Comparison of ENCODE assay signal across 24 mouse cellular contexts in the genomic region with DNA sequence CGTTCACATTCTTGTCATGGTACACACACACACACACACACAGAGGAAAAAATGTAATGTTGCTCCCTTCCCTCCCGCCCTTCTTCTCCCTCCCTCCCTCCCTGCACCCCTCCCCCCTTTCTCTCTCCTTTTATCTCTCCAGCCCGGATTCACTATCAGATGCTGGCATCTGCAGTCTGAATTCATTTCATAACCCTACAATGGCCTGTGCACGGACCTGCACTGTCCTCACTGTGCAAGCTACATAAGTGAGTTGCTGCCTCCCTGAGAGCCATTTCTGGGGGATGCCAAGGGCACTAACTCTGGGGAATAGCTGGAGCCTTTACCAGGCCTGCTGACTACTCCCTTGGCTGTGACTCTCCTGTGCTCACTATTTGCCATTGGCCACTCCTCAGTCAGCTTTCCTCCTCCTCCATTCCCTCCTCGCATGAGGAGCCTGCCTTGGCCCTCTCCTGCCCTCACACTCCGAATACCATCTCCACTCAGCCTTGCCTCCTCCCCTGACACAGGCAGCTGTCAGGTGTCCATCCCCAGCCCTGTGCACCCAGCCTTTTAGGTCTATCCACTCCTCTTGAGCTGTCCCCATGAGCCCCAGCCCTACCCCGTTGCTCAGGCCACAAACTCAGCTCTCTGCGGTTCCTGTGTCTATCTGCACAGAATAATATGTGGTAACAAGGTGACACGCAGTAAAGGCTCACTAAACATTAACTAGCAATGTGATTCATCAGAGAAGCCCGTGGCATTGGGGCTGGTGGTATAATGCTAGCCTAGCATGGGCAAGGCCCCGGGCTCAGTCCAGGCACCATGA. TPM values are rescaled to one million over a fixed set of nuclear protein-coding genes. Genes with fewer than 3 reads are reported as not detected.
A peak's percentile ranks its signal among the peaks of the same experiment; 100 is the strongest.
DNase-seq lines count a peak whose midpoint lies in the region; ATAC-seq and TF ChIP-seq lines count a peak whose summit lies in the region.
"Had no signal": no experiment of that assay in that cellular context is flagged by ENCODE, and none has a peak within 500 bp of the region (broad histone marks: within the 10 kb centered on the region; RNA-seq: fewer than 3 reads in every experiment).

No protein-coding gene starts in this region.

- no peaks in the 10 kb centered on the region for H3K4me1 ChIP-seq in limb, embryonic 15.5 days
- peaks cover 1% of the 10 kb centered on the region; the same call in 1 of the 2 replicates for H3K4me1 ChIP-seq in limb, embryonic 10.5 days
- H3K4me1 ChIP-seq in kidney, adult 2 months (ENCODE audit: control insufficient read depth, insufficient read depth, low read length): peaks cover 4% of the 10 kb centered on the region; the same call in 1 of the 2 replicates
- no peaks in the 10 kb centered on the region for H3K4me1 ChIP-seq in stomach, embryonic 14.5 days (ENCODE audit: control insufficient read depth, insufficient read depth, low read length)
- H3K4me1 ChIP-seq: forebrain, embryonic 13.5 days had no signal

- intact Hi-C loops in gastrocnemius, adult 2 months (cut with DNase I): no loop called here

- H3K4me2 ChIP-seq in limb, embryonic 15.5 days: no peak overlapping the region
- H3K4me2 ChIP-seq in stomach, embryonic 14.5 days (replicated peaks; ENCODE audit: low read depth, low read length): no peak overlapping the region
- H3K4me2 ChIP-seq: forebrain, embryonic 13.5 days; hindbrain, embryonic 14.5 days had no signal

- no peak for TF ChIP-seq POLR2A in kidney, adult 2 months (IDR thresholded peaks at IDR 0.05; ENCODE audit: low read depth, low read length)

- H3K27ac ChIP-seq in limb, embryonic 15.5 days: no peak overlapping the region
- H3K27ac ChIP-seq in limb, embryonic 10.5 days: no peak overlapping the region
- peak overlapping the region; percentile 66 for H3K27ac ChIP-seq in kidney, adult 2 months (ENCODE audit: insufficient read depth, low read depth, low read length)
- no peak overlapping the region for H3K27ac ChIP-seq in stomach, embryonic 14.5 days (ENCODE audit: low read length)
- H3K27ac ChIP-seq in gastrocnemius, adult 2 months: no peak overlapping the region
- H3K27ac ChIP-seq: forebrain, embryonic 13.5 days; hindbrain, embryonic 14.5 days; midbrain, embryonic 10.5 days had no signal

- no peak for TF ChIP-seq CTCF in kidney, adult 2 months (conservative IDR thresholded peaks at IDR 0.05; ENCODE audit: insufficient read depth, insufficient read length, low read depth, low read length)
- no peak for TF ChIP-seq CTCF in gastrocnemius, adult 2 months (IDR thresholded peaks at IDR 0.05)

- peak; percentile 61; the same call in 1 of the 2 replicates for ATAC-seq in limb, embryonic 15.5 days (ENCODE audit: insufficient number of reproducible peaks, low FRiP score, low TSS enrichment, low read depth)
- ATAC-seq in stomach, embryonic 14.5 days (ENCODE audit: insufficient number of reproducible peaks, insufficient read depth, low FRiP score, low read depth): peak; percentile 14; the same call in 1 of the 2 replicates
- ATAC-seq: forebrain, embryonic 13.5 days had no signal

- H3K9me3 ChIP-seq in limb, embryonic 15.5 days: no peaks in the 10 kb centered on the region
- no peaks in the 10 kb centered on the region for H3K9me3 ChIP-seq in limb, embryonic 10.5 days (replicated peaks)
- no peaks in the 10 kb centered on the region for H3K9me3 ChIP-seq in stomach, embryonic 14.5 days (ENCODE audit: control insufficient read depth, low read depth, low read length)
- H3K9me3 ChIP-seq: forebrain, embryonic 13.5 days; midbrain, embryonic 10.5 days had no signal

- no peak overlapping the region for H3K9ac ChIP-seq in limb, embryonic 15.5 days
- H3K9ac ChIP-seq in stomach, embryonic 14.5 days (replicated peaks; ENCODE audit: low read depth, low read length): no peak overlapping the region
- H3K9ac ChIP-seq: forebrain, embryonic 13.5 days; hindbrain, embryonic 14.5 days had no signal

- no peak for DNase-seq in limb, embryonic 10.5 days (ENCODE audit: low spot score)
- peak; percentile 55 for DNase-seq in kidney, adult 2 months
- DNase-seq in kidney, postnatal 14 days: peak; percentile 54
- DNase-seq in gastrocnemius, adult 2 months: no peak
- DNase-seq in right cerebral cortex, postnatal 10 days (ENCODE audit: low spot score in 2 of 2): no peak
- DNase-seq in adrenal gland, adult 2 months: no peak
- DNase-seq: adrenal gland, postnatal 14 days; cerebellum, postnatal 10 days; gastrocnemius, postnatal 25 days; heart, postnatal 10 days; layer of hippocampus, postnatal 36 days; lung, adult 18-20 months; right cerebral cortex, postnatal 25 days; thymus, adult 18-20 months had no signal

- H3K36me3 ChIP-seq in limb, embryonic 15.5 days: no peaks in the 10 kb centered on the region
- H3K36me3 ChIP-seq in limb, embryonic 10.5 days: no peaks in the 10 kb centered on the region
- no peaks in the 10 kb centered on the region for H3K36me3 ChIP-seq in kidney, adult 2 months (ENCODE audit: control insufficient read depth, insufficient read depth, low read length)
- no peaks in the 10 kb centered on the region for H3K36me3 ChIP-seq in stomach, embryonic 14.5 days (ENCODE audit: control insufficient read depth, insufficient read depth, low read length)
- H3K36me3 ChIP-seq: midbrain, embryonic 10.5 days had no signal

- H3K27me3 ChIP-seq in limb, embryonic 15.5 days: no peaks in the 10 kb centered on the region
- no peaks in the 10 kb centered on the region for H3K27me3 ChIP-seq in limb, embryonic 10.5 days (ENCODE audit: low read depth, poor library complexity, severe bottlenecking)
- H3K27me3 ChIP-seq in kidney, adult 2 months (replicated peaks; ENCODE audit: control insufficient read depth, insufficient read depth, low read length): no peaks in the 10 kb centered on the region
- H3K27me3 ChIP-seq in stomach, embryonic 14.5 days (ENCODE audit: control insufficient read depth, insufficient read depth, low read length): no peaks in the 10 kb centered on the region
- H3K27me3 ChIP-seq: forebrain, embryonic 13.5 days had no signal

- no peak overlapping the region for H3K4me3 ChIP-seq in limb, embryonic 15.5 days
- no peak overlapping the region for H3K4me3 ChIP-seq in limb, embryonic 10.5 days
- no peak overlapping the region for H3K4me3 ChIP-seq in kidney, adult 2 months (ENCODE audit: insufficient read depth, low read depth, low read length)
- no peak overlapping the region for H3K4me3 ChIP-seq in stomach, embryonic 14.5 days (ENCODE audit: low read depth, low read length)
- no peak overlapping the region for H3K4me3 ChIP-seq in gastrocnemius, adult 2 months
- H3K4me3 ChIP-seq: forebrain, embryonic 13.5 days; midbrain, embryonic 10.5 days had no signal

- 60% methylated on average over 11 of the region's 11 CpGs for WGBS in limb, embryonic 15.5 days
- WGBS in limb, embryonic 10.5 days: 69% methylated on average over 11 of the region's 11 CpGs
- WGBS in kidney, adult 2 months: 35% methylated on average over 11 of the region's 11 CpGs
- 50% methylated on average over 11 of the region's 11 CpGs for WGBS in stomach, embryonic 14.5 days

RNA-seq across cellular contexts. Expression of gene Catsper4, which starts 4.2 kb away (rescaled TPM):
- polyA plus RNA-seq in limb, embryonic 15.5 days (2015; fragmentation: Nextera tagmentation; extraction: Ambion mirVana): 0.29 TPM in 1 of 2 replicates, not detected in the other
- not detected in 2 replicates for polyA plus RNA-seq in limb, embryonic 10.5 days (2016; fragmentation: Nextera tagmentation; extraction: Ambion mirVana)
- 0.38 and 0.69 TPM in 2 replicates for polyA plus RNA-seq in kidney, adult 2 months (2012; rRNA removed)
- 0.32 TPM in 1 of 2 replicates, not detected in the other for polyA plus RNA-seq in stomach, embryonic 14.5 days (2014; fragmentation: Nextera tagmentation; extraction: Ambion mirVana)
- 1 to 10 TPM; 1.6 to 2.1 TPM for total RNA-seq in gastrocnemius, adult 2 months (2021)
- not detected for total RNA-seq in adrenal gland, adult 2 months (2021)
- not detected in 2 replicates for polyA plus RNA-seq in adrenal gland, adult 2 months (2012; rRNA removed)
- total RNA-seq: adrenal gland, postnatal 14 days; CH12.LX; heart, postnatal 10 days; layer of hippocampus, adult 18-20 months; layer of hippocampus, postnatal 36 days; left cerebral cortex, postnatal 36 days had no signal
- polyA plus RNA-seq: forebrain, embryonic 13.5 days; hindbrain, embryonic 14.5 days; midbrain, embryonic 10.5 days; neural tube, embryonic 14.5 days had no signal

RNA-seq across cellular contexts. Expression of gene Cnksr1, which starts 15.2 kb away (rescaled TPM):
- polyA plus RNA-seq in limb, embryonic 15.5 days (2015; fragmentation: Nextera tagmentation; extraction: Ambion mirVana): 3.6 and 3.9 TPM in 2 replicates
- polyA plus RNA-seq in limb, embryonic 10.5 days (2016; fragmentation: Nextera tagmentation; extraction: Ambion mirVana): 0.76 and 1.1 TPM in 2 replicates
- 14.9 and 17.3 TPM in 2 replicates for polyA plus RNA-seq in kidney, adult 2 months (2012; rRNA removed)
- 5.7 and 6.3 TPM in 2 replicates for polyA plus RNA-seq in stomach, embryonic 14.5 days (2014; fragmentation: Nextera tagmentation; extraction: Ambion mirVana)
- 10 to 100 TPM; 26.3 to 53.5 TPM for total RNA-seq in gastrocnemius, adult 2 months (2021)
- total RNA-seq in adrenal gland, adult 2 months (2021): under 1 TPM; 0.31 to 0.66 TPM
- 0.03 and 0.08 TPM in 2 replicates for polyA plus RNA-seq in adrenal gland, adult 2 months (2012; rRNA removed)
- polyA plus RNA-seq: forebrain, embryonic 13.5 days had no signal

RNA-seq across cellular contexts. Expression of gene Gm7534, which starts 20.2 kb away (rescaled TPM):
- polyA plus RNA-seq in limb, embryonic 15.5 days (2015; fragmentation: Nextera tagmentation; extraction: Ambion mirVana): not detected in 2 replicates
- polyA plus RNA-seq in limb, embryonic 10.5 days (2016; fragmentation: Nextera tagmentation; extraction: Ambion mirVana): not detected in 2 replicates
- not detected in 2 replicates for polyA plus RNA-seq in kidney, adult 2 months (2012; rRNA removed)
- not detected in 2 replicates for polyA plus RNA-seq in stomach, embryonic 14.5 days (2014; fragmentation: Nextera tagmentation; extraction: Ambion mirVana)
- total RNA-seq in gastrocnemius, adult 2 months (2021): not detected
- not detected for total RNA-seq in adrenal gland, adult 2 months (2021)
- polyA plus RNA-seq in adrenal gland, adult 2 months (2012; rRNA removed): not detected in 2 replicates
- total RNA-seq: adrenal gland, postnatal 14 days; CH12.LX; gastrocnemius, postnatal 25 days; heart, postnatal 10 days; layer of hippocampus, adult 18-20 months; layer of hippocampus, postnatal 36 days; left cerebral cortex, postnatal 36 days had no signal
- polyA plus RNA-seq: forebrain, embryonic 13.5 days; hindbrain, embryonic 14.5 days; midbrain, embryonic 10.5 days; neural tube, embryonic 14.5 days; urinary bladder, adult 2 months had no signal

RNA-seq across cellular contexts. Expression of gene E130218I03Rik, which starts 20.5 kb away (rescaled TPM):
- 0.22 TPM in 1 of 2 replicates, not detected in the other for polyA plus RNA-seq in limb, embryonic 15.5 days (2015; fragmentation: Nextera tagmentation; extraction: Ambion mirVana)
- polyA plus RNA-seq in limb, embryonic 10.5 days (2016; fragmentation: Nextera tagmentation; extraction: Ambion mirVana): 0.60 and 0.79 TPM in 2 replicates
- polyA plus RNA-seq in kidney, adult 2 months (2012; rRNA removed): not detected in 2 replicates
- 0.36 and 0.41 TPM in 2 replicates for polyA plus RNA-seq in stomach, embryonic 14.5 days (2014; fragmentation: Nextera tagmentation; extraction: Ambion mirVana)
- under 1 TPM in 1 of 2 experiments, not detected in 1; 0.26 TPM for total RNA-seq in gastrocnemius, adult 2 months (2021)
- not detected for total RNA-seq in adrenal gland, adult 2 months (2021)
- polyA plus RNA-seq in adrenal gland, adult 2 months (2012; rRNA removed): 0.09 TPM in 1 of 2 replicates, not detected in the other
- total RNA-seq: adrenal gland, postnatal 14 days; gastrocnemius, postnatal 25 days; heart, postnatal 10 days; layer of hippocampus, adult 18-20 months; layer of hippocampus, postnatal 36 days had no signal
- polyA plus RNA-seq: neural tube, embryonic 14.5 days; urinary bladder, adult 2 months had no signal

RNA-seq across cellular contexts. Expression of gene Zfp593, which starts 22.4 kb away (rescaled TPM):
- polyA plus RNA-seq in limb, embryonic 15.5 days (2015; fragmentation: Nextera tagmentation; extraction: Ambion mirVana): 14.3 and 15.8 TPM in 2 replicates
- 19.0 and 23.5 TPM in 2 replicates for polyA plus RNA-seq in limb, embryonic 10.5 days (2016; fragmentation: Nextera tagmentation; extraction: Ambion mirVana)
- 6.0 and 6.4 TPM in 2 replicates for polyA plus RNA-seq in kidney, adult 2 months (2012; rRNA removed)
- 14.8 and 16.5 TPM in 2 replicates for polyA plus RNA-seq in stomach, embryonic 14.5 days (2014; fragmentation: Nextera tagmentation; extraction: Ambion mirVana)
- total RNA-seq in gastrocnemius, adult 2 months (2021): 1 to 10 TPM; 4.8 to 6.4 TPM
- total RNA-seq in adrenal gland, adult 2 months (2021): 10 to 100 TPM in 1 of 2 experiments, 1 to 10 TPM in 1; 8.3 to 11.0 TPM
- polyA plus RNA-seq in adrenal gland, adult 2 months (2012; rRNA removed): 11.1 and 13.0 TPM in 2 replicates

Comparison
In these comparisons a context has a peak if more than half of its experiments do, and no peak if none do; other contexts are left out.
1. DNase-seq: peak in kidney, adult 2 months (single experiment) and kidney, postnatal 14 days (single experiment); none in limb, embryonic 10.5 days (single experiment), gastrocnemius, adult 2 months (single experiment), right cerebral cortex, postnatal 10 days (0 of 2) and adrenal gland, adult 2 months (single experiment).